ENCODE assay signal across 16 mouse cellular contexts in the genomic region with DNA sequence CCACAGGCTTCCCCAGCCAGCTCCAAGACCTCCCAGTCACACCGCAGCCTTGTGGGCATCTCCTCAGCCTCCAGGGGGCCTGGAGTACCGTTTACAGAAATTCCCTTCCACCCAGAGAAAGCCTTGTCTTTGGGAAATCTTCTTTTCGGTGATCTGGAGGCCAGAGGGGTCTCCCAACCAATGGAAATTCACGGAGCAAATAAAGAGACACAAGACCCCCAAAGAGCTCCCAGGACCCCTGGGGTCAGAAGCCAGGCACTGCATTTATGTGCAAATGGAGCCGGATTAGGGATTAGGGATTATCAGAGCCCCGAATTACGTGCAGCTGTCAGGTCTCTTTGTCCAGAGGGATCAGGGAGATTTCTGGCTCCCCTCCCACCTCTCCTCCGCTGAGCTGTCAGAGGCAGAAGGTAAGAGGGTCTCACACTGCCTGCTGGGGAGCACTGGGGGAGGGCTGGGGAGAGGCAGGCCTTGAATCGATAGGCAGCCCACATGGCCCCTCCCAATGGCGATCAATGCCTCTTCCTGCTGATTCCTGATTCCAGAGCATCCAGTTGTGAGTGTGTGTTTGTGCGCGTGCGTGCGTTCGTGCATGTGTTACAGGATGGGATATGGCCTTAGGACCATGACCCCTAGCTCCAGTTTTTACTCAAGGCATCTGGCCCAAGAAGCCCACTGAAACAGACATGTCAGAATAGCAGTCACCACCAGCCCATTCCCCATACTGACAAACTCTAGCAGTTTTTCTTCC.
DNase-seq lines count a peak whose midpoint lies in the region; ATAC-seq and TF ChIP-seq lines count a peak whose summit lies in the region.
"Had no signal": no experiment of that assay in that cellular context is flagged by ENCODE, and none has a peak within 500 bp of the region (broad histone marks: within the 10 kb centered on the region; RNA-seq: fewer than 3 reads in every experiment).

No protein-coding gene starts in this region.

- H3K4me3 ChIP-seq in kidney, postnatal 0 days (replicated peaks; ENCODE audit: low read depth, low read length): no peak overlapping the region
- H3K4me3 ChIP-seq in midbrain, embryonic 11.5 days (ENCODE audit: low read depth, low read length): no peak overlapping the region
- H3K4me3 ChIP-seq in stomach, postnatal 0 days (ENCODE audit: low read depth, low read length): no peak overlapping the region
- H3K4me3 ChIP-seq: liver, embryonic 12.5 days; neural tube, embryonic 13.5 days had no signal

- no peak for ATAC-seq in kidney, postnatal 0 days (replicated peaks; ENCODE audit: low FRiP score, low read depth)
- peak; percentile 91 for ATAC-seq in midbrain, embryonic 11.5 days (ENCODE audit: low FRiP score)
- no peak for ATAC-seq in stomach, postnatal 0 days (ENCODE audit: low FRiP score, low TSS enrichment)
- no peak for ATAC-seq in granulocyte monocyte progenitor cell, adult 5-6 weeks (replicated peaks; ENCODE audit: poor library complexity, severe bottlenecking)
- ATAC-seq: inflammation-experienced regulatory T-cells, adult 6 months; lung, postnatal 0 days; Patski had no signal

- no peaks in the 10 kb centered on the region for H3K9me3 ChIP-seq in kidney, postnatal 0 days (replicated peaks; ENCODE audit: low read length)
- H3K9me3 ChIP-seq in midbrain, embryonic 11.5 days (ENCODE audit: control insufficient read depth, low read length): no peaks in the 10 kb centered on the region
- no peaks in the 10 kb centered on the region for H3K9me3 ChIP-seq in stomach, postnatal 0 days (ENCODE audit: control insufficient read depth, low read length)
- H3K9me3 ChIP-seq: liver, embryonic 12.5 days; neural tube, embryonic 13.5 days had no signal

- H3K36me3 ChIP-seq in kidney, postnatal 0 days (ENCODE audit: insufficient read depth, low read length): no peaks in the 10 kb centered on the region
- H3K36me3 ChIP-seq in midbrain, embryonic 11.5 days (ENCODE audit: control insufficient read depth, insufficient read depth, low read length): no peaks in the 10 kb centered on the region
- no peaks in the 10 kb centered on the region for H3K36me3 ChIP-seq in stomach, postnatal 0 days (ENCODE audit: control insufficient read depth, insufficient read depth, low read length)
- H3K36me3 ChIP-seq: liver, embryonic 12.5 days; neural tube, embryonic 13.5 days had no signal

- peaks cover 23% of the 10 kb centered on the region; the same call in 1 of the 2 replicates for H3K27me3 ChIP-seq in kidney, postnatal 0 days (ENCODE audit: insufficient read depth, low read length)
- H3K27me3 ChIP-seq in midbrain, embryonic 11.5 days (ENCODE audit: control insufficient read depth, insufficient read depth, low read length): peaks cover 35% of the 10 kb centered on the region
- no peaks in the 10 kb centered on the region for H3K27me3 ChIP-seq in stomach, postnatal 0 days (ENCODE audit: control insufficient read depth, insufficient read depth, low read length)

- TF ChIP-seq CTCF in kidney, postnatal 0 days (IDR thresholded peaks at IDR 0.05; ENCODE audit: low read depth): peak; percentile 30; the same call in 1 of the 2 replicates
- peak; percentile 9; the same call in 1 of the 2 replicates for TF ChIP-seq CTCF in stomach, postnatal 0 days (IDR thresholded peaks at IDR 0.05; ENCODE audit: low read depth)

- WGBS in kidney, postnatal 0 days: 28% methylated on average over 15 of the region's 15 CpGs
- 3% methylated on average over 15 of the region's 15 CpGs for WGBS in midbrain, embryonic 11.5 days
- 33% methylated on average over 15 of the region's 15 CpGs for WGBS in stomach, postnatal 0 days

- TF ChIP-seq EP300 in stomach, postnatal 0 days (optimal IDR thresholded peaks at IDR 0.05): no peak

- no peaks in the 10 kb centered on the region for H3K4me1 ChIP-seq in kidney, postnatal 0 days (replicated peaks; ENCODE audit: insufficient read depth, low read length)
- H3K4me1 ChIP-seq in midbrain, embryonic 11.5 days (ENCODE audit: control insufficient read depth, insufficient read depth, low read length): peaks cover 32% of the 10 kb centered on the region
- no peaks in the 10 kb centered on the region for H3K4me1 ChIP-seq in stomach, postnatal 0 days (replicated peaks; ENCODE audit: control insufficient read depth, insufficient read depth)
- H3K4me1 ChIP-seq: liver, embryonic 12.5 days had no signal

- no peak overlapping the region for H3K4me2 ChIP-seq in kidney, postnatal 0 days (ENCODE audit: low read length)
- H3K4me2 ChIP-seq in midbrain, embryonic 11.5 days: no peak overlapping the region
- H3K4me2 ChIP-seq in stomach, postnatal 0 days (replicated peaks; ENCODE audit: low read depth): no peak overlapping the region
- H3K4me2 ChIP-seq: liver, embryonic 12.5 days; neural tube, embryonic 13.5 days had no signal

- H3K27ac ChIP-seq in kidney, postnatal 0 days: no peak overlapping the region
- peak overlapping the region; percentile 63 for H3K27ac ChIP-seq in midbrain, embryonic 11.5 days (ENCODE audit: low read depth, low read length)
- no peak overlapping the region for H3K27ac ChIP-seq in stomach, postnatal 0 days (replicated peaks)
- H3K27ac ChIP-seq: liver, embryonic 12.5 days; neural tube, embryonic 13.5 days had no signal

- H3K9ac ChIP-seq in kidney, postnatal 0 days (ENCODE audit: low read depth, low read length): no peak overlapping the region
- H3K9ac ChIP-seq in midbrain, embryonic 11.5 days (ENCODE audit: low read length): no peak overlapping the region
- H3K9ac ChIP-seq in stomach, postnatal 0 days (ENCODE audit: low read length): no peak overlapping the region
- H3K9ac ChIP-seq: liver, embryonic 12.5 days; neural tube, embryonic 13.5 days had no signal

- DNase-seq in kidney, postnatal 0 days (ENCODE audit: low spot score): no peak
- DNase-seq in kidney, adult 9 months: no peak
- DNase-seq in embryo, embryonic 11 days: peak; percentile 48
- DNase-seq in midbrain, embryonic 11.5 days (ENCODE audit: low spot score, missing footprints): peak; percentile 97
- no peak for DNase-seq in stomach, postnatal 0 days (ENCODE audit: low spot score)
- DNase-seq in ovary, postnatal 10 days (ENCODE audit: low spot score): no peak
- DNase-seq: cerebellum, adult 8-10 months; gastrocnemius, postnatal 36 days; kidney, postnatal 14 days; left cerebral cortex, postnatal 4 days had no signal

Comparison
In these comparisons a context has a peak if more than half of its experiments do, and no peak if none do; other contexts are left out.
1. DNase-seq: peak in embryo, embryonic 11 days (single experiment) and midbrain, embryonic 11.5 days (single experiment); none in kidney, postnatal 0 days (single experiment), kidney, adult 9 months (single experiment), stomach, postnatal 0 days (single experiment) and ovary, postnatal 10 days (single experiment).